Mouse (Mus musculus): ENCODE measurements around the gene Kxd1. TPM values are rescaled to one million over a fixed set of nuclear protein-coding genes. Genes with fewer than 3 reads are reported as not detected.
A peak's percentile ranks its signal among the peaks of the same experiment; 100 is the strongest.

The Kxd1 gene
- total RNA-seq, 2 experiments from 2014 or later = 70.4 to 83.9 TPM

GRCm38 (mm10) chr8:70465701-70466100 lies 62.1 kb downstream of the Kxd1 start:
- intact Hi-C loops (cut with DNase I) = no loop called here
- no peak for DNase-seq
- no peak for TF ChIP-seq CTCF (IDR thresholded peaks at IDR 0.05)
- peak overlapping the region; percentile 79 for H3K27ac ChIP-seq
- H3K4me3 ChIP-seq = peak overlapping the region; percentile 58; the same call in 1 of the 2 replicates

- H3K27ac ChIP-seq = peak overlapping the region; percentile 77
- intact Hi-C loops (cut with DNase I) = no loop called here
These were observed 63.6 kb downstream of the Kxd1 start for GRCm38 (mm10) chr8:70464162-70464561.

DNA sequence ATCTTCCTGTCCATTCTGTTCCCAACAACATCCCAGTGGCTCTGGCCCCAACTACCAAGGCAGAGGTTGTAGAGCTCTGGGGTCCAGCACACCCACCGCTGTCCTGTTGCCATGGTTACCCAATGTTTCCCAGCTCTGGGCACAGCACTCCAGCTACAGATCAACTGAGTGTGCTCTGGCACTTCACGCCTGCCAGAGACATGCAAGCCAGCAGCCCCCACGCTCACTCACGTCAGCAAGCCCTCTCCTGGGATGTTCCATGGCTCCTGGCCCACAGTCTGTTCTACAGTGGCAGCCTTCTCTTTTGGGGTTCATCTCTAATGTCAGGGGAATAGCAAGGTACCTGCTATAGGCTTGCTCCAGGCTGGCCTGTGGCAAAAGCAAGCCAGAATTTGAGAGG lies 64.5 kb downstream of the Kxd1 start:
- DNase-seq = peak; percentile 64
- H3K27ac ChIP-seq = peak overlapping the region; percentile 77
- no peak for TF ChIP-seq CTCF (IDR thresholded peaks at IDR 0.05)
- intact Hi-C loops (cut with DNase I) = no loop called here
- no peak overlapping the region for H3K4me3 ChIP-seq

More at GRCm38 (mm10) chr8:70464162-70464561, 63.6 kb downstream of the Kxd1 start:
- no peak for DNase-seq
- no peak for TF ChIP-seq CTCF (IDR thresholded peaks at IDR 0.05)
- no peak overlapping the region for H3K4me3 ChIP-seq

- H3K4me3 ChIP-seq = no peak overlapping the region
- intact Hi-C loops (cut with DNase I) = no loop called here
- peak overlapping the region; percentile 77 for H3K27ac ChIP-seq
- DNase-seq = no peak
- TF ChIP-seq CTCF (IDR thresholded peaks at IDR 0.05) = no peak
These were observed 65.3 kb downstream of the Kxd1 start for GRCm38 (mm10) chr8:70462516-70462813.

GRCm38 (mm10) chr8:70461765-70462515 lies 65.8 kb downstream of the Kxd1 start:
- intact Hi-C loops (cut with DNase I) = no loop called here
- peak; percentile 68 for DNase-seq

GRCm38 (mm10) chr8:70460606-70461005 lies 67.2 kb downstream of the Kxd1 start:
- peak overlapping the region; percentile 29 for H3K27ac ChIP-seq
- no peak for DNase-seq
- intact Hi-C loops (cut with DNase I) = no loop called here
- TF ChIP-seq CTCF (IDR thresholded peaks at IDR 0.05) = no peak
- H3K4me3 ChIP-seq = no peak overlapping the region

More at GRCm38 (mm10) chr8:70461765-70462515, 65.8 kb downstream of the Kxd1 start:
- peak overlapping the region; percentile 77 for H3K27ac ChIP-seq
- H3K4me3 ChIP-seq = no peak overlapping the region
- no peak for TF ChIP-seq CTCF (IDR thresholded peaks at IDR 0.05)

DNA sequence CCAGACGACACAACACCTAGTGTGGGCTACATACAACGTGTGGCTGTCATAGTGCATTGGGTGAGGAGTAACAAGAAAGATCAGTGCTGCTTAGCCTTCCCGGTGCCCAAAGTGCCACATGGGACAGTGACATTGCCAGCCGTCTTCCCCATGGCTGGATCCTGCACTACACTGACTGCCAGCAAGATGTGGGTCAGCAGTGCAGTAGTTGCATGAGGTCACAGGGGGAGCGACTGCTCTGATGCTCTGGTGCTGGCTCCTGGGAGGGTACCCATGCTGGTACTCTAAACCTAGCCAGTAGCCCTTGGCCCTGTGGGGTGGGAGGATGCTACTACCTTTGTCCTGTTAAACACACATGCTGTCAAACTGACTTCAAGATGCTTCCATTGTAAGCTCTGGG lies 67.6 kb downstream of the Kxd1 start:
- no peak for DNase-seq
- no peak for TF ChIP-seq CTCF (IDR thresholded peaks at IDR 0.05)
- Histone ChIP-seq H3K4me3 (no peak overlapping the region), H3K27ac (peak overlapping the region; percentile 29)
- intact Hi-C loops (cut with DNase I) = no loop called here

- peak; percentile 18; the same call in 1 of the 2 replicates for TF ChIP-seq CTCF (IDR thresholded peaks at IDR 0.05)
- Histone ChIP-seq H3K27ac (0 out of 2 replicates have a peak overlapping the region, but pooled peaks have one; percentile 29), H3K4me3 (no peak overlapping the region)
- no peak for DNase-seq
- intact Hi-C loops (cut with DNase I) = no loop called here
These were observed 68.1 kb downstream of the Kxd1 start for GRCm38 (mm10) chr8:70459636-70460035.

DNA sequence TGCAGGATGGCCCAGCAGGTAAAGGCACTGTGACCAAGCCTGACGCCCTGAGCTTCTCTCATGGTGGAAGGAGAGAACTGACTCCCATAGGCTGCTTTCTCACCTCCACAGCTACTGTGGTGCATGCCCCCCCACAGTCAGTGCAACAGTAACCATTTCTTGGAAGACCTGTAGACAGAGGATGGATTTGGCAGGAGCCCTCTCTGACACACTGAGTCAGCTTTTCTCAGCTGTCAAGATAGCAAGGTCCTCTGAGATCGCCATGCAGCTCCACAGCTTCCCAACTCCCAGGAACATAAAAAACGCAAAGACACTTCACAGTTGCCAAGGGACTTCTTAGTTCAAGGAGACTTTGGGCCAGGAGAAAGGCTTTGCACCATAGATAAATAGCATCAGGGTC lies 69.3 kb downstream of the Kxd1 start:
- no peak for DNase-seq
- no peak for TF ChIP-seq CTCF (IDR thresholded peaks at IDR 0.05)
- no peak overlapping the region for H3K4me3 ChIP-seq
- intact Hi-C loops (cut with DNase I) = no loop called here
- H3K27ac ChIP-seq = no peak overlapping the region

Other genes with a start within 250 kb of the Kxd1 start
- gene Homer3, start 245.1 kb downstream of the Kxd1 start, total RNA-seq (2021) = 1 to 10 TPM; 3.8 to 4.3 TPM
- gene Ddx49, start 225.5 kb downstream of the Kxd1 start, total RNA-seq (2021) = 10 to 100 TPM; 29.9 to 30.0 TPM
- gene Cope, start 225.4 kb downstream of the Kxd1 start, total RNA-seq (2021) = 100 to 1,000 TPM; 118 to 128 TPM
- gene Cers1, start 212.2 kb downstream of the Kxd1 start, total RNA-seq (2021) = 10 to 100 TPM; 14.0 to 23.3 TPM
- 1 to 10 TPM in 1 of 2 experiments, not detected in 1; 1.0 TPM for gene Gdf1, start 198.1 kb downstream of the Kxd1 start, total RNA-seq (2021)
- 10 to 100 TPM; 28.1 to 35.1 TPM for gene Upf1, start 174.7 kb downstream of the Kxd1 start, total RNA-seq (2021)
- 10 to 100 TPM in 1 of 2 experiments, 1 to 10 TPM in 1; 5.5 to 31.2 TPM for gene Comp, start 154.4 kb downstream of the Kxd1 start, total RNA-seq (2021)
- 1 to 10 TPM; 8.9 to 9.5 TPM for gene Crtc1, start 88.4 kb downstream of the Kxd1 start, total RNA-seq (2021)
- gene Klhl26, start 51.0 kb downstream of the Kxd1 start, total RNA-seq (2021) = 1 to 10 TPM; 6.7 to 8.5 TPM
- gene Tmem59l, start 40.6 kb downstream of the Kxd1 start, total RNA-seq (2021) = not detected
- gene Crlf1, start 34.8 kb downstream of the Kxd1 start, total RNA-seq (2021) = 1 to 10 TPM; 2.5 to 3.2 TPM
- 100 to 1,000 TPM; 146 to 148 TPM for gene Rex1bd, start 21.2 kb downstream of the Kxd1 start, total RNA-seq (2021)
- gene Uba52, start 17.2 kb downstream of the Kxd1 start, total RNA-seq (2021) = 100 to 1,000 TPM; 777 to 924 TPM
- gene Fkbp8, start 232 bp downstream of the Kxd1 start, total RNA-seq (2021) = 100 to 1,000 TPM; 108 to 112 TPM
- gene Ell, start 11.5 kb upstream of the Kxd1 start, total RNA-seq (2021) = 10 to 100 TPM; 11.9 to 14.6 TPM
- 1 to 10 TPM; 3.2 to 4.3 TPM for gene Isyna1, start 66.4 kb upstream of the Kxd1 start, total RNA-seq (2021)
- 10 to 100 TPM in 1 of 2 experiments, 1 to 10 TPM in 1; 9.2 to 14.4 TPM for gene Ssbp4, start 80.9 kb upstream of the Kxd1 start, total RNA-seq (2021)
- gene Lrrc25, start 88.2 kb upstream of the Kxd1 start, total RNA-seq (2021) = under 1 TPM; 0.42 to 0.48 TPM
- under 1 TPM in 1 of 2 experiments, not detected in 1; 0.28 TPM for gene Gdf15, start 104.5 kb upstream of the Kxd1 start, total RNA-seq (2021)
- 10 to 100 TPM in 1 of 2 experiments, 1 to 10 TPM in 1; 9.3 to 22.5 TPM for gene Pgpep1, start 132.4 kb upstream of the Kxd1 start, total RNA-seq (2021)
- 10 to 100 TPM; 61.7 to 65.6 TPM for gene Lsm4, start 145.3 kb upstream of the Kxd1 start, total RNA-seq (2021)
- 10 to 100 TPM; 35.5 to 54.5 TPM for gene Jund, start 171.0 kb upstream of the Kxd1 start, total RNA-seq (2021)
- not detected for gene Iqcn, start 175.5 kb upstream of the Kxd1 start, total RNA-seq (2021)
- not detected for gene Gm3336, start 190.6 kb upstream of the Kxd1 start, total RNA-seq (2021)
- gene Pde4c, start 195.8 kb upstream of the Kxd1 start, total RNA-seq (2021) = 1 to 10 TPM; 2.4 to 3.0 TPM
- 10 to 100 TPM; 31.9 to 39.8 TPM for gene Rab3a, start 226.7 kb upstream of the Kxd1 start, total RNA-seq (2021)
- 10 to 100 TPM; 21.0 to 22.8 TPM for gene Mpv17l2, start 233.0 kb upstream of the Kxd1 start, total RNA-seq (2021)
- 10 to 100 TPM; 13.9 to 16.2 TPM for gene Pik3r2, start 248.8 kb upstream of the Kxd1 start, total RNA-seq (2021)

Measured in gastrocnemius, adult 2 months (tissue).